Mouse (Mus musculus): Measurements from ENCODE around the gene Hddc3. TPM values are rescaled to one million over a fixed set of nuclear protein-coding genes. Genes with fewer than 3 reads are reported as not detected.

Gene Hddc3
- 2.9 and 8.2 TPM in 2 replicates for total RNA-seq (2023)

GRCm38 (mm10) chr7:80342858-80343257 lies at the start of gene Hddc3:
Gene Hddc3 (plus strand): TSS chr7:80343104.

GRCm38 (mm10) chr7:80294062-80294763 lies 48.7 kb upstream of the Hddc3 start, which contains the start of gene Prc1:
Gene Prc1 (plus strand): TSS chr7:80294450.

GRCm38 (mm10) chr7:80324043-80324815 lies 18.7 kb upstream of the Hddc3 start, which contains the start of gene Rccd1:
Gene Rccd1 (minus strand): TSS chr7:80324454.

GRCm38 (mm10) chr7:80340793-80341192 lies 2.1 kb upstream of the Hddc3 start, which contains the start of gene Unc45a:
Gene Unc45a (minus strand): TSS chr7:80341005.

GRCm38 (mm10) chr7:80371041-80371751 lies 28.3 kb downstream of the Hddc3 start, which contains the start of gene Man2a2:
Gene Man2a2 (minus strand): TSS chr7:80371375.

GRCm38 (mm10) chr7:80387633-80388543 lies 45.0 kb downstream of the Hddc3 start, which contains the start of gene Fes:
Gene Fes (minus strand): TSS chr7:80387946.

Other genes with a start within 250 kb of the Hddc3 start
- 30.7 and 40.8 TPM in 2 replicates for gene Idh2, start 227.7 kb upstream of the Hddc3 start, total RNA-seq (2023)
- gene Sema4b, start 156.3 kb upstream of the Hddc3 start, total RNA-seq (2023) = 26.1 and 31.5 TPM in 2 replicates
- 85.6 and 88.1 TPM in 2 replicates for gene Cib1, start 110.3 kb upstream of the Hddc3 start, total RNA-seq (2023)
- 1.3 TPM in 2 replicates for gene Gdpgp1, start 110.2 kb upstream of the Hddc3 start, total RNA-seq (2023)
- gene Ttll13, start 96.7 kb upstream of the Hddc3 start, total RNA-seq (2023) = 0.38 TPM in 1 of 2 replicates, not detected in the other
- 11.3 and 14.8 TPM in 2 replicates for gene Ngrn, start 81.9 kb upstream of the Hddc3 start, total RNA-seq (2023)
- gene Vps33b, start 73.5 kb upstream of the Hddc3 start, total RNA-seq (2023) = 11.5 and 15.7 TPM in 2 replicates
- 75.8 and 85.9 TPM in 2 replicates for gene Prc1, start 48.7 kb upstream of the Hddc3 start, total RNA-seq (2023)
- gene Rccd1, start 18.6 kb upstream of the Hddc3 start, total RNA-seq (2023) = 2.7 and 2.9 TPM in 2 replicates
- gene Unc45a, start 2.1 kb upstream of the Hddc3 start, total RNA-seq (2023) = 73.6 and 85.6 TPM in 2 replicates
- gene Man2a2, start 28.3 kb downstream of the Hddc3 start, total RNA-seq (2023) = 25.9 and 38.5 TPM in 2 replicates
- gene Fes, start 44.8 kb downstream of the Hddc3 start, total RNA-seq (2023) = 584 and 690 TPM in 2 replicates
- 208 and 299 TPM in 2 replicates for gene Furin, start 62.3 kb downstream of the Hddc3 start, total RNA-seq (2023)
- gene Blm, start 192.0 kb downstream of the Hddc3 start, total RNA-seq (2023) = 12.6 and 17.2 TPM in 2 replicates